Mouse (Mus musculus) A20 (cell line): ENCODE results near the gene Gnao1.

ENCODE experiments used
- DNase-seq: peaks from one replicate; pipeline ENCODE4 v3.0.0-alpha.2; 2011; ENCODE audit warnings: low read depth, low spot score

The Gnao1 gene

GRCm38 (mm10) chr8:93893556-93893955 lies 83.8 kb downstream of the Gnao1 start:
- no peak for DNase-seq

DNA sequence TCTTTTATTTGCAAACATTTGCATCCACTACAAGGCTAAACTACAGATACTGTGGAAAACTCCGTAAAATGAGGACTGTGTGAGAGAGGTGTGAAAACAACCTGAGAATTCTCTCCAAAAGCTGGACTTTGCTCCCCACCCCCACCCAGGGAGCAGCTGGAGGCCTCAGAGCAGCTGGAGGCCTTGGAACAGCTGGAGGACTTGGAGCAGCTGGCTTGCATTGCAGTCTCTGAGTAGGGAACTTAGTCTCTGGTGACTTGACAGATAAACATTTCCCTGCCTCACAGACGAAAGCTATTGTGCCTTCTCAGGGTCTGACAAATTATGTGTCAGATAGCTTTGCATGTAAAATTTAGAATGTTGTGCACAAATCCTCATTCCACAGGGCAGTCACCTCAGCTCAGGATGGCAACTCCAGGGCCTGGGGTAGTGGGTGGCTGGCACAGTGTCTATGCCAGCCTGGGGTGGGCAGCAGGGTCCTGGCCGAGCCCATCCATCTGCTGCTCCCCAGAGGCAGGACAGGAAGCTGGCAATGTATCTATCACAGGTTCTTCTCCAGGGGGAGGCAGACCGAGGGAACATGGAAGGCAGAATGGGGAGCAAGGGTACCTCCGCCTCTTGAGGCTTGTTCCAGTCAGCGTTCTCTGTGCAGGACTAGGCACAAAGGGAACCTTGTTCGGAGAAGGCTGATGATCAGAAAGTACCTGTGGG lies 87.2 kb downstream of the Gnao1 start:
- no peak for DNase-seq

- no peak for DNase-seq
Observed at GRCm38 (mm10) chr8:93898570-93898969, 88.8 kb downstream of the Gnao1 start.

GRCm38 (mm10) chr8:93902040-93902439 lies 92.3 kb downstream of the Gnao1 start:
- no peak for DNase-seq

DNA sequence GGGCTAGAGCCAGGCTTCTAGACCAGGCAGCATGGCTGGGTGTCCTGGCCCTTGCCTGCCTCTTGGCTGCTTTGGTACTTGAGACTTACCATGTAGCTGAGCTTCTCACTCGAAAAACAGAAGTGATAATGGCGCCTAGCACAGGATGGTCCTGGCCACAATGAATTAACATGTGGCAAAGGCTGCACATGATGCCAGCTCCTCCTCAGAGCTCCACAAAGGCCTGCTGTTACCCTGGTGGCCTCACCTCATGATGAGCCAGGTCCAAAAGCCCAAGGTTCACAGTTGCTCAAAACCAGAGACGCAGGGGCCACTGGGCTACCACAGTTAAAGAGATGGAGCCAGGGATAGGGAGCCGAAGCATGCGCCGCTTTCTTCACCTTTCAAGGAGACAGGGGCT lies 97.2 kb downstream of the Gnao1 start:
- DNase-seq, result no peak

GRCm38 (mm10) chr8:93907987-93908441 lies 98.2 kb downstream of the Gnao1 start:
- DNase-seq, result no peak

DNA sequence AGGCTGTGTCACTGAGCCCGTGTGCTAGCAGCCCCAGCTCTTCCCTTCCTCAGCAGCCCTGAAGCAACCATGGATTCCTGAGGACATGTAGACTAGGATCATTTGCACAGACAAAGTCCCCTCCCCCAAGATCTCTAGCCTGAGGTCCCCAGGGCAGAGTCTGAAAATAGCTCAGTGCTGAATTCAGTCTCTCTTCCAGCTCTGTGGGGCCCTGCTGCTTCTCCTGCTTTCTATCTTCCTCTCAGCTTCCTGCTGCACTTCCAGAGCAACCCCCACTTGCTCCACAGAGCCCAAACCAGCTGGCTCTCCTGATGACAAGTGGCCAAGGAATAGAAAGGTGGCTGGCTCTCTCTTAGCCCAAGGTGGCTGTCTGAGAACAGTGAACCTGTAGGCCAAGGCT lies 98.8 kb downstream of the Gnao1 start:
- DNase-seq, result no peak

GRCm38 (mm10) chr8:93911715-93912555 lies 102.2 kb downstream of the Gnao1 start:
- no peak for DNase-seq

DNA sequence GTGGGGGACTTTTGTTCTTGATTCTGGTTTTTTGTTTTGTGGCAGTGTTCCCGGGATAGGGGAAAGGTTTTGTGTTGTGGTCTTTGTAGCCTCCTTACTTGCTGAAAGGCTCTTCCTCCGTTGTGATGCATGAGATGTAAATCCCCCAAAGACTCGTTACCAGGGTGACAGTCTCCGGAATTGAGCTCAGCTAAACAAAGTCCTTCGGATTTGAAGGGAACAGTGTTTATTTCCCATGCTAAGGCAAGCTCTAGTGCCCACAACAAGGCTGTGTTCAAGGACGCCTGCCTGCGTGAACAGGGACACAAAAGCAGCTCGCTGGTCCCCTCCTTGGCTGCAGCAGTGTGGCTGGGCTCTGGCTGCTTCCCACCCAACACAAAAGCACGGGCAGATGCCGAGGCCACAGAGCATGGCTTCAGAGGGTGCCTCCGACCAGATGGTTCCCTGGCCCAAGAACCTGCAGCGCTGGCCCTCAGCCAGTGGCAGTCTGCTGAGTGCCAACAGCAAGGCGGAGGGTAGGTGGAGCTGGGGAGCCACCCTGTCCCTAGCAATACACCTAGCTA lies 108.2 kb downstream of the Gnao1 start:
- DNase-seq, result no peak

- no peak for DNase-seq
Observed at GRCm38 (mm10) chr8:93918580-93918979, 108.8 kb downstream of the Gnao1 start.

- no peak for DNase-seq
Observed at GRCm38 (mm10) chr8:93919422-93919821, 109.7 kb downstream of the Gnao1 start.

GRCm38 (mm10) chr8:93919916-93920589 lies 110.3 kb downstream of the Gnao1 start:
- no peak for DNase-seq

GRCm38 (mm10) chr8:93920590-93920948 lies 110.8 kb downstream of the Gnao1 start:
- DNase-seq, result no peak

DNA sequence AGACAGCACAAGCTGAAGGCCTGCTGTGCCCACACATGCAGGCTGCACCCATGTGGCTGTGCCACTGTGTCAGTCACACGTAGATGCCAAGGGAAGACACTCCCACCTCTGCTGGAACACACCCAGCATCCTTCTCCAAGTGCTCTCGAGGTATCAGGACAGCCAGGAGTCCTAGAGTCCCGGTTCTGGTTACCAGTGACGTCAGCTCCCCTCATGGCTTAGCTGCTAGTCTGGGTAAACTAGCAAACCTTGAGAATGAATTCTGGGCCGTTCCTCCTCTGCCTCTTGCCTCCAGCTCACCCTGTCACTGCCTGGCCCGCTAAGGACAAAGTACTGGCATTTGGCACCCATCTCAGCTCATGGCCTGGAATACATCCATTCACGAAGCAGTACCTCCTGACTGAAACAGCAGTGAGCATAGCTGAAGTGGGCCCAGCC lies 114.2 kb downstream of the Gnao1 start:
- DNase-seq, result no peak

DNA sequence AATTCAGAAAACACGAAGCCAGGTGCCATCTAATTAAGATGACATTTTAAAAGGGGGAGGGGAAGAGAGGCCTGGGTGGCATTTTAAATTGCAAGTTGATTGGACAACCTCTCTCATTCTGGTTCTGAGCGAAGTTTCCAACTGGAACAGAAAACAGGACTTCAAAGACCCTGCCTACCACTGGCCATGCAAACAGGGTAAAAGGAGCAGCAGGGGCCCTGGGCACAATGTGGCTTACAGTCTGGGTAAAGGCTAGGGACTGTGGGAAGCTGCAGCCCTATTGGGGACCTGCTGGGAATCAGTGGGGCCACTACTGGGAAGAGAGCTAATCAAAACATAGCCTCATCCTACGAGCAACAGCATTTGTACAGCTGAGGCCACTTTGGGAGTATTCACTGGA lies 115.7 kb downstream of the Gnao1 start:
- DNase-seq, result no peak

DNA sequence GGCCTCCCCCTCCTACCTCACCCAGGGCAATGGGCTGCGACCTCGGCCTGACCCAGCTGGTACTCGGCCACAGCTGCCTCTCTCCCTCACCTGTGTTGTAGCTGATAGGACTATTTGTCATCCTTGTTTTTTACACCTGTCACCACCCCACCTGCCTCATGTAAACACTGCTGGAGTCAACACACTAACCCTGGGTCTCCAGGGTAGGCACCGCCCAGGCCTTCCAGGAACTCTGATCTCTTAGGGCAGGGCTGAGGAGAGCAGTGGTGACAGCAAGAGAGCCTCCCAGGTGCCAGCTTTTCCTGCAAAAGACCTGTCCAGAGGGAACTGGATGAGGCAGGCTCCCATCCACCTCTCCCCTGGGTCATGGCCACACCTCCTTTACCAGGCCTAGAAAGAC lies 119.5 kb downstream of the Gnao1 start:
- DNase-seq, result no peak

DNA sequence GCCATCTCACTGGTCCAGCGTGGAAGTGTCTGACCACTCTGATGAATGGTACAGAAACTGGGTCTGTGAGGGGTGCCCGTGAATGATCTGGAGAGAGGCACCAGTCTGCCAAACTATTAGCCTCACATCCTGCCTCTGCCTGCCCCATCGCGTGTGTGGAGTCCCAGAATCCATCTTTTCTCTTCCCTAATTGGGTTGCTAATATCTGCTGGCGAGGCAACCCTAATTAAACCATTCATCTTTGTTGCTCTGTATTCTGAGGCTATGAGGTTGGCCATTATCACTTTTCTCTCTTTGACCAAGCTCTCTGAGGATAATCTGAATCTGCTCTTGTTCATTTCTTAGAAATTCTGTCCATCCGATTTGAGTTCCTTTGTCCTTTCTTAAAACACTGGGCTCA lies 121.6 kb downstream of the Gnao1 start:
- no peak for DNase-seq

DNA sequence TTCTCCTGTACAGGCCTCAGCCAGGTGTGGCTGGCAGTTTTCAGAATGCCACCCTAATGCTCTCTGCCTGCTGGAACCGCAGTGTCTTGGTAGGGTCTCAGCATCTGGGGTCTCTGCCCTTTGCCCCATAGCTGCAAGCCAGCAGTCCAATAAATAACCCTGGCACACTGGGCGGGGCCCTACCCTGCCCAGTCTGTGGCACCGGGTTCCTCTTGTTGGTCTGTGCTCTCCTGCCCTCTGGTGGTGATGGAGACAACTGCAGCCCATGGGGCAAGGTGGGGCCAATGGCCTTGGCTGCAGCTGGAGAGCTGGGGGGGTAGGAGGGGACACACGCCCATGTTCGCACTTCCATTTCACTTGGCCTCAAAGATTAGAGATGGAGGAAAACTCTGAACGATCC lies 123.1 kb downstream of the Gnao1 start:
- peak; percentile 69 for DNase-seq

GRCm38 (mm10) chr8:93933288-93933687 lies 123.5 kb downstream of the Gnao1 start:
- no peak for DNase-seq

DNA sequence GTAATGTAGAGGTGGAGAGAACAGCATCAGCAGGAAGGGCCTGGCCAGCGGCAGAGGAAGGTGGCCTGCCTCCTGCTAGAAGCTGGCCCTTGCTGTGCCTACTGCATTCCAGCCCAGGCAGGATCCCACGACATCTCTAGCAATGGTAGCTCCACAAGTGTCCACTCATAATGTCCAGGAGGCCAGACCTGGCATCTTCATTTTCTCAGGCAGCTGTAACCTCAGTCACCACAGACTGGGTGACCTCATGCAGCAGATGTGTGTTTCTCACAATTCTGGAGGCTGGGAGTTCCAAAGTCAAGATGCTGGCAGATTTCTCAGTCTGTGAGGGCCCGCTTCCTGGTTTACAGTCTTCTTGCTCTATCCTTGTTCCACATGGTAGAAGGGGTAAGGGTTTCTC lies 128.4 kb downstream of the Gnao1 start:
- DNase-seq, result no peak

DNA sequence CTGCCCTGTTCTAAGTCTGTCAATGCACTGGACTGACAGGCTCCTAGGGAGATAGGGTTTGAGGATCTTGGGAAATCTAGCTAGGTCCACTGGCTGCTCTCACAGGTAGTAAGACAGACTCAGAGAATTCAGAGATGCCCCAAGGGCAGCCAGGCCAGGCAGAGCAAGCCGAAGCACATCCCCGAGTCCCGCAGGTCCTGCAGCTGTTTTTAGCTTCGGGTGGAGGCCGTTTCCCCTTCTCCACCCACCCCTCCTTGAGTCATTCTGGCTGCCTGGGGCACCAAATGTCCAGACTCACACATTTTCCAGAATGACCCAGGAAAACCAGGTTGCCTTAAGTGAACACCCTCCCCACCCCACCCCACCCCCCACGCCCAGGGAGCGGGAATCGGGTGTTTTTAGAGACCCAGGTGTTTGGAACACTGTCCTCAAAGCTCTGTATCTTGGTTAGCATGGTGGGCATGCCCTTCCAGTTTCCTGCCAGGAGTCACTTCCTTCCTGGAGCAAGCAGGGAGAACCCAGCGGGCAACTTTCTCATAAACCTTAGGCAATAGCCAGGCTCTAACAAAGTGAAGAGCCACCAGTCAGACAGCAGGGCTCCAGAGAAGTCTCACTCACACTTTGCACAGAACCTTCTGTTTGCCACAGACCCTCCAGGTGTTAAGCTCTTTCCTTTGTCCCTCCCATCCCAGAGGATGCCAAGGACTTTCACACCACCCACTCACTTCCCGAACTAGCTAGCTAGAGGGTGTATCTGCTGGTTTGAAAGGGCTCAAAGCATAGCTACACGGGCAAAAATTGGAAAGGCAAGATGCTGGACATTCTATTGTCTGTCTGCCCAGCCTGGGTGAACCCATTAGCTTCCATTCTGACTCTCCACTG lies 131.0 kb downstream of the Gnao1 start:
- no peak for DNase-seq
